Mouse (Mus musculus) myocyte (in vitro differentiated cells): ENCODE data around the gene Zfp759.

ENCODE experiments used
- POLR2A ChIP-seq: IDR thresholded peaks from one replicate; pipeline ENCODE4 v1.6.1; 2011; ENCODE audit warnings: low read depth, mild to moderate bottlenecking, control low read depth, moderate library complexity; ENCODE audit not compliant: insufficient read length
- REST ChIP-seq: IDR thresholded peaks from one replicate; pipeline ENCODE4 v1.6.1; 2011; ENCODE audit warnings: mild to moderate bottlenecking, control low read depth, moderate library complexity; ENCODE audit not compliant: insufficient read depth, insufficient read length
- TCF12 ChIP-seq: IDR thresholded peaks from one replicate; pipeline ENCODE4 v1.6.1; 2011; ENCODE audit warnings: mild to moderate bottlenecking, control low read depth; ENCODE audit not compliant: poor library complexity, insufficient read depth, severe bottlenecking

GRCm38 (mm10) chr13:67097876-67098275 lies 23.6 kb upstream of the Zfp759 start, which contains the start of gene Zfp708:
- TF ChIP-seq REST (no peak), POLR2A (no peak), TCF12 (no peak)
